Mouse (Mus musculus) liver, embryonic 14.5 days (tissue): ENCODE results near the gene Exoc4. TPM values are rescaled to one million over a fixed set of nuclear protein-coding genes. Genes with fewer than 3 reads are reported as not detected.

ENCODE experiments used
- ATAC-seq: fragments of 200-750 bp; cut with Nextera tagmentation; 2 replicates; pipeline ENCODE4 v1.8.0; 2017; ENCODE audit warnings: moderate number of reproducible peaks, mild to moderate bottlenecking, moderate library complexity; ENCODE audit not compliant: insufficient read depth
- DNase-seq, 3 experiments: peaks; one replicate each; pipeline ENCODE4 v3.0.0-alpha.2; 2012 to 2013; ENCODE audit warnings: low read depth in 3 of 3, low spot score in 3 of 3
- H3K27ac ChIP-seq: fragments of 300-500 bp; sonication (generic); 2 replicates; pipeline ENCODE4 v1.5.1; 2014; ENCODE audit warnings: moderate library complexity, mild to moderate bottlenecking, control low read depth, inconsistent platforms
- H3K27me3 ChIP-seq: fragments of 300-500 bp; sonication (generic); 2 replicates; pipeline ENCODE4 v1.6.1; 2014; ENCODE audit warnings: mild to moderate bottlenecking, low read length, moderate library complexity; ENCODE audit not compliant: control insufficient read depth, insufficient read depth
- H3K36me3 ChIP-seq: fragments of 300-500 bp; sonication (generic); replicated peaks from 2 replicates; pipeline ENCODE4 v1.6.1; 2014; ENCODE audit warnings: low read depth; ENCODE audit not compliant: control insufficient read depth, insufficient read depth
- H3K4me1 ChIP-seq, 2 experiments: fragments of 200-500 bp in 1 of 2; fragments of 300-500 bp in 1 of 2; sonication (generic) in 1 of 2; replicated peaks; 2 replicates each; pipeline ENCODE4 v1.6.1; 2012 to 2014; ENCODE audit warnings: antibody characterized with exemption in 1 of 2, inconsistent platforms in 1 of 2, low read length in 1 of 2; ENCODE audit not compliant: control insufficient read depth in 2 of 2, insufficient read depth in 2 of 2
- H3K4me2 ChIP-seq: fragments of 300-500 bp; sonication (generic); 2 replicates; pipeline ENCODE4 v1.6.1; 2014; ENCODE audit warnings: low read depth, mild to moderate bottlenecking, control low read depth, moderate library complexity
- H3K4me3 ChIP-seq, 2 experiments: fragments of 200-500 bp in 1 of 2; fragments of 300-500 bp in 1 of 2; sonication (generic) in 1 of 2; 2 replicates each; pipeline ENCODE4 v1.5.1; 2012 to 2014; ENCODE audit warnings: low read depth in 2 of 2, low read length in 2 of 2, mild to moderate bottlenecking in 2 of 2, control low read depth in 1 of 2, inconsistent platforms in 1 of 2, moderate library complexity in 1 of 2; ENCODE audit not compliant: insufficient read depth in 1 of 2
- H3K9ac ChIP-seq: fragments of 300-500 bp; sonication (generic); replicated peaks from 2 replicates; pipeline ENCODE4 v1.6.1; 2014; ENCODE audit warnings: mild to moderate bottlenecking, control low read depth, moderate library complexity
- H3K9me3 ChIP-seq: fragments of 300-500 bp; sonication (generic); 2 replicates; pipeline ENCODE4 v1.6.1; 2016; ENCODE audit warnings: low read length, mixed read lengths; ENCODE audit not compliant: control insufficient read depth
- CTCF ChIP-seq: IDR thresholded peaks from 2 replicates; pipeline ENCODE4 v1.5.1; 2016; ENCODE audit warnings: antibody characterized with exemption, low read depth, control low read depth
- EP300 ChIP-seq: IDR thresholded peaks from 2 replicates; pipeline ENCODE4 v1.6.1; 2016; ENCODE audit warnings: antibody characterized with exemption, low read depth
- WGBS: fragments of 180-500 bp; shearing (Covaris S2); extraction: QIAGEN DNeasy Blood & Tissue Kit; methylation state at CpG from one replicate; pipeline ENCODE4 v1.1.7; 2014; ENCODE audit not compliant: insufficient replicate concordance; 5-methylcytosine and 5-hydroxymethylcytosine counted together
- polyA plus RNA-seq, 2 experiments: library from polyadenylated mRNA; depleted of rRNA in 1 of 2; stranded (reverse) in 1 of 2; unstranded in 1 of 2; fragments of >200 nt; fragmentation: Nextera tagmentation in 1 of 2; extraction: Ambion mirVana in 1 of 2; gene quantifications; 2 replicates each; pipeline versions ENCODE4 v1.2.1 to v1.2.3; 2012 to 2014

Exoc4 gene
- polyA plus RNA-seq, 2 experiments: 4.9 to 7.0 TPM

DNA sequence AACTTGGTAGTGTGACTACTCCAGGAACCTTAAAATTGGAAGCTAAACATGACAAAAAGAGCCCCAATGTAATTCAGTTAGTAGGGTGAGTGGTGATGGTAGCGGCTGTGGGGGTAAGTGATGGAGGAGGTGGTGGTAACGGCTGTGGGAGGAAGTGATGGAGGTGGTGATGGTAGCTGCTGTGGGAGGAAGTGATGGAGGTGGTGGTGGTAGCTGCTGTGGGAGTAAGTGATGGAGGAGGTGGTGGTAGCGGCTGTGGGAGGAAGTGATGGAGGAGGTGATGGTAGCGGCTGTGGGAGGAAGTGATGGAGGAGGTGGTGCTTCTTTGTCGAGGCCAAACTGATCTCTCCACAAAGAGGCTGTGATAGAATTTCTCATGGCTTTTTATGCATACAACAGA lies 369.7 kb downstream of the Exoc4 start:
- H3K4me2 ChIP-seq: no peak overlapping the region
- TF ChIP-seq EP300 (no peak), CTCF (no peak)
- no peak overlapping the region for H3K27ac ChIP-seq
- H3K27me3 ChIP-seq: no peaks in the 10 kb centered on the region
- ATAC-seq (no peak), DNase-seq (peak in 1 of 3 experiments; percentile 2)
- no peaks in the 10 kb centered on the region for H3K4me1 ChIP-seq
- H3K9me3 ChIP-seq: no peaks in the 10 kb centered on the region
- WGBS: 22% methylated on average over 5 of the region's 5 CpGs
- H3K36me3 ChIP-seq: no peaks in the 10 kb centered on the region
- no peak overlapping the region for H3K4me3 ChIP-seq
- no peak overlapping the region for H3K9ac ChIP-seq

DNA sequence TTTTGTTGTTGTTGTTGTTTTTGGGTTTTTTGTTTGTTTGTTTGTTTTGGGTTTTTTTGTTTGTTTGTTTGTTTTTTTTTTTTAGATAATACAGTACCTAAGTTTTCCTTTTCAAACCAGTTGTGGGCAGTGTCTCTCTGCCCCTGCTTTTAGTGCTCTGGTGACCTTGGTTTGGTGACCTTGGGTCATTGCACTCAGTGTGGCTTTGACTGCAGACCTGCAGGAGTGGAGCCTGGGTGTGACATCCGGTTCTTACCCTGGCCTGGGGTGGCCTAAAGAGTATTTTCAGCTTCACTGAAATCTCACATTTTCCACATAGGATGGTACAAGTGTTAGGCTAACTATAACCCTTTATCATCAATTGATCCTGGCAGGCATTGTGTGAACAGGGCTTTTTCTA lies 371.8 kb downstream of the Exoc4 start:
- ATAC-seq: no peak
- TF ChIP-seq EP300 (no peak), CTCF (no peak)
- H3K4me1 ChIP-seq: no peaks in the 10 kb centered on the region
- no peak for DNase-seq
- H3K9ac ChIP-seq: no peak overlapping the region
- no peaks in the 10 kb centered on the region for H3K36me3 ChIP-seq
- H3K4me3 ChIP-seq: no peak overlapping the region
- no peaks in the 10 kb centered on the region for H3K9me3 ChIP-seq
- no peaks in the 10 kb centered on the region for H3K27me3 ChIP-seq
- no peak overlapping the region for H3K4me2 ChIP-seq
- no peak overlapping the region for H3K27ac ChIP-seq
- 44% methylated on average over 1 of the region's 1 CpGs for WGBS

DNA sequence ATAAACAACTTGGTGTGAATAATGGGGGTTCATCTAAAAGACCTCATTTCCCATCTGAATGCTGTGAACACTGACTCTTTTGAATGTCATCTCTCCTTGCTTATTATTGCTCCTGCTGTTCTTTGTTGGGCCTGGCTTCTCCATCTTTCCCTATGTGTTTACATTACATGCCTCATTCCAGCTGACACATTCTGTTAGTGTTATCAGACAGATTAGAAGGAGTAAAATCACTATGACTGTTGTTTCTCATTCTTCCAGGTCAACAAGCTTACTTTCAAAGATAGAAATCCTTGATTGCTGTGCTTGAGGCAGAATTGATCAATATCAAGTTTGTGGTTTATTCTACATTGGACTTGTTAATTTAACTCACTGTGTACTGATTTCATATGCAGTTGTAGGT lies 377.0 kb downstream of the Exoc4 start:
- Histone ChIP-seq H3K4me1 (no peaks in the 10 kb centered on the region), H3K36me3 (no peaks in the 10 kb centered on the region), H3K9me3 (no peaks in the 10 kb centered on the region), H3K27ac (no peak overlapping the region), H3K27me3 (no peaks in the 10 kb centered on the region), H3K9ac (no peak overlapping the region), H3K4me2 (no peak overlapping the region), H3K4me3 (no peak overlapping the region)
- no peak for ATAC-seq
- no peak for DNase-seq
- TF ChIP-seq EP300 (no peak), CTCF (no peak)

DNA sequence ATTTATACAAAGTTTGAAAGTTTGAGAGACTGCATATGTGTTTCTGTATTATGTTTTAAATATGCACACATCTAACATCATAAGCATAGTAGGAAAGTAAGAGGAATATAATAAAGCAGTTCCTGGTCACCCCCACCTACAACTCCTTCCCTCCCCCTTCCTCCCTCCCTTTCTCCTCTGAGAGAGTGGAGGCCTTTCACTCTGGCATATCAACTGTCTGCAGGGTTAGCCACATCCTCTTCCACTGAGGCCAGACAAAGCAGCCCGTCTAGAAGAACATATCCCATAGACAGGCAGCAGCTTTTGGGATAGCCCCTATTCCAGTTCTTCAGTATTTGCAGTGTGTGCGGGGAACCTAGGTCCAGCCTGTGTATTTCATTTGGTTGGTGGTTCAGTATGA lies 382.2 kb downstream of the Exoc4 start:
- ATAC-seq: no peak
- WGBS: 42% methylated on average over 2 of the region's 2 CpGs
- no peaks in the 10 kb centered on the region for H3K4me1 ChIP-seq

DNA sequence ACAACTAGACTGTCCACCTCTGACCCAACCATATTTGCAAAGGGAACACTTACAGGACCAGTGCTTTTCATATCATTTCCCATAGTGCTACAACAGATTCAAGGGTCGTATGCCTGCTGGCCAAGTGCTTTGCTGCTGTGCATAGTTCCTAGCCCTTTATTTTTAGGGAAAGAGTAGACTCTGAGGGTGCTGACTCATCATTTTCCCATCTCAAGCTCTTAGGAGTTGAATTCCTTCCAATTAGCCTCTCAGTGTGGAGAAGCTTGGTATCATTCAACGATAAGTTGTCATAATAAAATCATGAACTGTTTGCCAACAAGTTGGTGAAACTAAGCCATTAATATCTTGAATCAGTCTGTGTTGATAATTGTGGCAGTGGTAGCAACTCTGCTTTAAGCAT lies 388.3 kb downstream of the Exoc4 start:
- no peak for DNase-seq
- ATAC-seq: no peak
- H3K27me3 ChIP-seq: no peaks in the 10 kb centered on the region
- WGBS: 59% methylated on average over 2 of the region's 2 CpGs
- H3K9me3 ChIP-seq: no peaks in the 10 kb centered on the region
- no peaks in the 10 kb centered on the region for H3K4me1 ChIP-seq
- H3K4me3 ChIP-seq: no peak overlapping the region
- no peak for TF ChIP-seq EP300
- no peak overlapping the region for H3K27ac ChIP-seq
- no peaks in the 10 kb centered on the region for H3K36me3 ChIP-seq
- no peak overlapping the region for H3K9ac ChIP-seq
- H3K4me2 ChIP-seq: no peak overlapping the region

More for the DNA sequence above, 382.2 kb downstream of the Exoc4 start:
- H3K9ac ChIP-seq: no peak overlapping the region
- no peak overlapping the region for H3K4me2 ChIP-seq
- H3K27me3 ChIP-seq: no peaks in the 10 kb centered on the region
- no peak overlapping the region for H3K4me3 ChIP-seq
- no peaks in the 10 kb centered on the region for H3K36me3 ChIP-seq
- H3K9me3 ChIP-seq: no peaks in the 10 kb centered on the region
- H3K27ac ChIP-seq: no peak overlapping the region
- TF ChIP-seq EP300 (no peak), CTCF (no peak)
- no peak for DNase-seq
